Comparison of ENCODE assay signal across 9 mouse cellular contexts in genomic region chr3:153484701-153485100, GRCm38 (mm10).
DNase-seq lines count a peak whose midpoint lies in the region; ATAC-seq lines count a peak whose summit lies in the region.
"Had no signal": no experiment of that assay in that cellular context is flagged by ENCODE, and none has a peak within 500 bp of the region (broad histone marks: within the 10 kb centered on the region; RNA-seq: fewer than 3 reads in every experiment).

No protein-coding gene starts in this region.

- H3K4me1 ChIP-seq in kidney, embryonic 15.5 days = no peaks in the 10 kb centered on the region
- H3K4me1 ChIP-seq in neural tube, embryonic 15.5 days = peaks cover 32% of the 10 kb centered on the region
- H3K4me1 ChIP-seq in intestine, embryonic 16.5 days (ENCODE audit: control insufficient read depth, insufficient read depth, low read length) = no peaks in the 10 kb centered on the region

- ATAC-seq in kidney, embryonic 15.5 days (replicated peaks; ENCODE audit: low FRiP score) = no peak
- no peak; the same call in 1 of the 2 replicates for ATAC-seq in neural tube, embryonic 15.5 days (ENCODE audit: low FRiP score)
- ATAC-seq in intestine, embryonic 16.5 days = no peak

- no peak overlapping the region for H3K4me2 ChIP-seq in kidney, embryonic 15.5 days
- H3K4me2 ChIP-seq in neural tube, embryonic 15.5 days = no peak overlapping the region
- H3K4me2 ChIP-seq in intestine, embryonic 16.5 days (ENCODE audit: low read depth, low read length) = no peak overlapping the region

- 85% methylated on average over 7 of the region's 7 CpGs for WGBS in kidney, embryonic 15.5 days
- WGBS in neural tube, embryonic 15.5 days = 68% methylated on average over 7 of the region's 7 CpGs
- 79% methylated on average over 7 of the region's 7 CpGs for WGBS in intestine, embryonic 16.5 days

- no peaks in the 10 kb centered on the region for H3K36me3 ChIP-seq in kidney, embryonic 15.5 days
- no peaks in the 10 kb centered on the region for H3K36me3 ChIP-seq in neural tube, embryonic 15.5 days
- H3K36me3 ChIP-seq in intestine, embryonic 16.5 days (ENCODE audit: control insufficient read depth, insufficient read depth, low read length) = no peaks in the 10 kb centered on the region

- H3K27me3 ChIP-seq in kidney, embryonic 15.5 days = no peaks in the 10 kb centered on the region
- no peaks in the 10 kb centered on the region for H3K27me3 ChIP-seq in neural tube, embryonic 15.5 days (replicated peaks)
- no peaks in the 10 kb centered on the region for H3K27me3 ChIP-seq in intestine, embryonic 16.5 days (replicated peaks; ENCODE audit: control insufficient read depth, insufficient read depth, low read length)

- H3K27ac ChIP-seq in kidney, embryonic 15.5 days = no peak overlapping the region
- no peak overlapping the region; the same call in 1 of the 2 replicates for H3K27ac ChIP-seq in neural tube, embryonic 15.5 days (replicated peaks)
- no peak overlapping the region for H3K27ac ChIP-seq in intestine, embryonic 16.5 days (ENCODE audit: low read length)

- H3K9me3 ChIP-seq in kidney, embryonic 15.5 days (replicated peaks) = no peaks in the 10 kb centered on the region
- no peaks in the 10 kb centered on the region for H3K9me3 ChIP-seq in neural tube, embryonic 15.5 days (replicated peaks)
- H3K9me3 ChIP-seq in intestine, embryonic 16.5 days (ENCODE audit: control insufficient read depth, low read length) = no peaks in the 10 kb centered on the region
- H3K9me3 ChIP-seq: G1E had no signal

- no peak overlapping the region for H3K9ac ChIP-seq in kidney, embryonic 15.5 days
- H3K9ac ChIP-seq in neural tube, embryonic 15.5 days (replicated peaks) = no peak overlapping the region
- no peak overlapping the region for H3K9ac ChIP-seq in intestine, embryonic 16.5 days (ENCODE audit: low read depth, low read length)

- peak; percentile 17 for DNase-seq in kidney, adult 9 months
- DNase-seq in cerebellum, postnatal 10 days = peak; percentile 90 to 92
- DNase-seq in layer of hippocampus, adult 18-20 months (ENCODE audit: low spot score in 2 of 2) = peak; percentile 73 to 79
- peak; percentile 74 to 83 for DNase-seq in right cerebral cortex, adult 2 months (ENCODE audit: low spot score in 2 of 2)
- no peak for DNase-seq in gastrocnemius, postnatal 4 days (ENCODE audit: low spot score in 2 of 2)

- H3K4me3 ChIP-seq in kidney, embryonic 15.5 days (replicated peaks) = no peak overlapping the region
- no peak overlapping the region for H3K4me3 ChIP-seq in neural tube, embryonic 15.5 days (replicated peaks)
- H3K4me3 ChIP-seq in intestine, embryonic 16.5 days (ENCODE audit: low read length) = no peak overlapping the region

Comparison
In these comparisons a context has a peak if more than half of its experiments do, and no peak if none do; other contexts are left out.
1. DNase-seq: peak in kidney, adult 9 months (single experiment), cerebellum, postnatal 10 days (2 of 2), layer of hippocampus, adult 18-20 months (2 of 2) and right cerebral cortex, adult 2 months (2 of 2); none in gastrocnemius, postnatal 4 days (0 of 2).